Mouse (Mus musculus): Measurements from ENCODE around the gene Ank.

- TF ChIP-seq TAL1 (IDR thresholded peaks at IDR 0.05; ENCODE audit: low read length) (no peak), GATA1 (IDR thresholded peaks at IDR 0.05; ENCODE audit: low read length) (no peak)
These were observed 71.2 kb downstream of the Ank start for GRCm38 (mm10) chr15:27537519-27538223.

Data from erythroblast, embryonic 14.5 days (primary cell).